Mouse (Mus musculus): ENCODE results near the gene P4ha2. TPM values are rescaled to one million over a fixed set of nuclear protein-coding genes. Genes with fewer than 3 reads are reported as not detected.

Gene P4ha2
- polyA plus RNA-seq, 2 experiments: 1.7 to 1.8 TPM

DNA sequence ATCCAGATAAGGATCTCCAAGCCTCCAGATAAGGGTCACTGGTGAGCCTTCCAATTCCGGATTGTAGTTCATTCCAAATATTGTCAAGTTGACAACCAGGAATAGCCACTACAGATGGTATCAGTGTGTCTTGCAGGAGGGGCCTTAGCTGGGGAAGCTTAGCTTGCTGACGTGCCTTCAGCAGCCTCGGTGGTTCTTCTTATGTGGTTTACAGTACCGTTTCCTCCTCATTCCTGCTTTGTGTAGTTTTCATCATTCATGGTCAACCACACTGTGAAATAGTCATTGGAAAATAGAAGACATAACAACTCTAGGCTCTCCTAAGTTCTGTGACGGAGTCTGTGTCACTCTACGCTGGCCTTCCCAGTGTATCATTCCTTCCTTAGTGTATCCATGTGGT, 5.1 kb downstream of the P4ha2 start:
- peaks cover 22% of the 10 kb centered on the region for H3K27me3 ChIP-seq (ENCODE audit: control insufficient read depth, insufficient read depth, low read length)
- DNase-seq (ENCODE audit: low read depth in 3 of 3, low spot score in 3 of 3) (no peak), ATAC-seq (ENCODE audit: insufficient read depth) (no peak)
- no peaks in the 10 kb centered on the region for H3K9me3 ChIP-seq (ENCODE audit: control insufficient read depth, low read length)
- TF ChIP-seq EP300 (IDR thresholded peaks at IDR 0.05; ENCODE audit: low read depth) (no peak), CTCF (IDR thresholded peaks at IDR 0.05; ENCODE audit: low read depth) (no peak)
- no peak overlapping the region for H3K9ac ChIP-seq (replicated peaks)
- no peak overlapping the region for H3K4me3 ChIP-seq (ENCODE audit: insufficient read depth in 1 of 2, low read depth in 2 of 2, low read length in 2 of 2)
- H3K4me1 ChIP-seq (replicated peaks; ENCODE audit: control insufficient read depth in 2 of 2, insufficient read depth in 2 of 2, low read length in 1 of 2): peaks cover 0 to 4% of the 10 kb centered on the region in 2 experiments; a peak in 2 of 4 replicates
- H3K4me2 ChIP-seq (ENCODE audit: low read depth): no peak overlapping the region
- H3K27ac ChIP-seq: no peak overlapping the region
- WGBS (ENCODE audit: insufficient replicate concordance): 50% methylated on average over 6 of the region's 6 CpGs
- no peaks in the 10 kb centered on the region for H3K36me3 ChIP-seq (replicated peaks; ENCODE audit: control insufficient read depth, insufficient read depth, low read depth)

DNA sequence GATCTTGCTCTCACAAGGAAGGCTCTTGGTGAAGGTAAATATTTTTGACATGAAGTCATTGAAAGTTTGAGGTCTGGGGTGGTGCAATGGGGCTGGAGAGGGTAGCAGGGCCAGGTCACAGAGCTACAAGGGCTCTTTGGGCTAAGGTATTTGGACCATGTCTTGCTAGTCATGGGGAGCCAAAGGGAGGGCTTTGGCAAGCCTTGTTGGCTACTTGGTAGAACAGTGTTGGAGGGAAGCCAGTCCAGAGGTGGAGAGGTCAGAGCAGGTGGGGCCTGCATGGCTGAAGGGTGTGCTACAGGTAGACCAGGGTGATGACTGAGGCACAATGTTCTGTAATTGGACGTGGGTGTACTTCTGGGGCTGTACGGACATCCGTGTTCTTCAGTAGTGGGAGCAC, 6.8 kb downstream of the P4ha2 start:
- no peak for DNase-seq (ENCODE audit: low read depth in 3 of 3, low spot score in 3 of 3)
- no peak for ATAC-seq (ENCODE audit: insufficient read depth)
- 0 out of 4 replicates have a peak, but pooled peaks cover 0 to 1% of the 10 kb centered on the region in 2 experiments for H3K4me1 ChIP-seq (replicated peaks; ENCODE audit: control insufficient read depth in 2 of 2, insufficient read depth in 2 of 2, low read length in 1 of 2)
- no peak overlapping the region for H3K9ac ChIP-seq (replicated peaks)
- H3K4me2 ChIP-seq (ENCODE audit: low read depth): no peak overlapping the region
- H3K4me3 ChIP-seq (ENCODE audit: insufficient read depth in 1 of 2, low read depth in 2 of 2, low read length in 2 of 2): no peak overlapping the region
- H3K9me3 ChIP-seq (ENCODE audit: control insufficient read depth, low read length): no peaks in the 10 kb centered on the region
- no peaks in the 10 kb centered on the region for H3K36me3 ChIP-seq (replicated peaks; ENCODE audit: control insufficient read depth, insufficient read depth, low read depth)
- 70% methylated on average over 3 of the region's 3 CpGs for WGBS (ENCODE audit: insufficient replicate concordance)
- H3K27ac ChIP-seq: no peak overlapping the region
- TF ChIP-seq CTCF (IDR thresholded peaks at IDR 0.05; ENCODE audit: low read depth) (no peak), EP300 (IDR thresholded peaks at IDR 0.05; ENCODE audit: low read depth) (no peak)
- H3K27me3 ChIP-seq (ENCODE audit: control insufficient read depth, insufficient read depth, low read length): peaks cover 6% of the 10 kb centered on the region

DNA sequence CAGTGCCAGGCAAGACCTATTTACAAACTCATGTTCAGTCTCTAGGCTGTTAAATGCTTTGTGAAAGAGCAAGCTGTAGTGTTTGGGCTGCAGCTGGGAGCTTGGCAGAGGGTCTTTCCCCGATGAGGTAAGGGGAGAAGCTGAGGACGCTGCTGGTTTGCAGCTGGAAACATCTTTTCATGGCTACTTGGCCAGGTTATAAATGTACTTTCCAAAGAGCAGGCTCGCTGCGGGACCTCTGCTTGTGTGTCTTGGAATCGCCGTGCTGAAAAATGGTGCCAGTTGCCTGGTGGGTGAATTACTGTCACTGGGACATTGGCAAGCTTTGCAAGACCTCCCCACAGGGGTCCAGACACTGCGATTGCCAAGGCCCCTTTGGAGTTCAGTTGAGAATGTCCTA, 7.3 kb downstream of the P4ha2 start:
- peaks cover 0 to 1% of the 10 kb centered on the region in 2 experiments; a peak in 1 of 4 replicates for H3K4me1 ChIP-seq (replicated peaks; ENCODE audit: control insufficient read depth in 2 of 2, insufficient read depth in 2 of 2, low read length in 1 of 2)
- H3K9ac ChIP-seq (replicated peaks): no peak overlapping the region
- no peaks in the 10 kb centered on the region for H3K9me3 ChIP-seq (ENCODE audit: control insufficient read depth, low read length)
- DNase-seq (ENCODE audit: low read depth in 3 of 3, low spot score in 3 of 3) (no peak), ATAC-seq (ENCODE audit: insufficient read depth) (no peak)
- no peak overlapping the region for H3K4me3 ChIP-seq (ENCODE audit: insufficient read depth in 1 of 2, low read depth in 2 of 2, low read length in 2 of 2)
- H3K4me2 ChIP-seq (ENCODE audit: low read depth): no peak overlapping the region
- 69% methylated on average over 7 of the region's 7 CpGs for WGBS (ENCODE audit: insufficient replicate concordance)
- TF ChIP-seq EP300 (IDR thresholded peaks at IDR 0.05; ENCODE audit: low read depth) (no peak), CTCF (IDR thresholded peaks at IDR 0.05; ENCODE audit: low read depth) (no peak)
- no peak overlapping the region for H3K27ac ChIP-seq
- H3K36me3 ChIP-seq (replicated peaks; ENCODE audit: control insufficient read depth, insufficient read depth, low read depth): no peaks in the 10 kb centered on the region
- H3K27me3 ChIP-seq (ENCODE audit: control insufficient read depth, insufficient read depth, low read length): peaks cover under 1% of the 10 kb centered on the region; the same call in 1 of the 2 replicates

DNA sequence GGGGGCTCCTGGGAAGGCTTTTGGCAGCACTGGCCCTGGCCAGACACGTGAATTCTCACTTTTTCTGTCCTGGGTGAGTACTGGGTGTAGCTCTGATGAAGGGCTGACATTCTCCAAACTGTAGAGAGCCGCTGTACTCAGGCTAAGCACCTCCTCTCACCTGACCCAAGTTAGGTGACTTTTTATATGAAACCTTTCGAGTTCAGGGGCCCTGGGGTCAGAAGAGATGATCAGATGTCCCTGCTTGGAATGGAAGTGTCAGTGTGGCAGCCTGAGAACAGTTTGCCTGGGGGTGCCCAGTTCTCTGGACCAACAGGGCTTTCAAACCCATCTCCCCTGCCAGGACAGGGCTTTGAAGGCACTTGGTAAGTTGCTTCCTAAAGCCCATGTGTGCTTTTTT, 8.2 kb downstream of the P4ha2 start:
- no peak for ATAC-seq (ENCODE audit: insufficient read depth)
- Histone ChIP-seq H3K27me3 (ENCODE audit: control insufficient read depth, insufficient read depth, low read length) (no peaks in the 10 kb centered on the region), H3K4me1 (replicated peaks; ENCODE audit: control insufficient read depth in 2 of 2, insufficient read depth in 2 of 2, low read length in 1 of 2) (peaks cover 0 to 4% of the 10 kb centered on the region in 2 experiments; a peak in 2 of 4 replicates), H3K4me2 (ENCODE audit: low read depth) (no peak overlapping the region), H3K9me3 (ENCODE audit: control insufficient read depth, low read length) (no peaks in the 10 kb centered on the region), H3K36me3 (replicated peaks; ENCODE audit: control insufficient read depth, insufficient read depth, low read depth) (no peaks in the 10 kb centered on the region), H3K4me3 (ENCODE audit: insufficient read depth in 1 of 2, low read depth in 2 of 2, low read length in 2 of 2) (no peak overlapping the region), H3K27ac (no peak overlapping the region), H3K9ac (replicated peaks) (no peak overlapping the region)
- 39% methylated on average over 3 of the region's 3 CpGs for WGBS (ENCODE audit: insufficient replicate concordance)
- no peak for DNase-seq (ENCODE audit: low read depth in 3 of 3, low spot score in 3 of 3)
- TF ChIP-seq EP300 (IDR thresholded peaks at IDR 0.05; ENCODE audit: low read depth) (no peak), CTCF (IDR thresholded peaks at IDR 0.05; ENCODE audit: low read depth) (no peak)

DNA sequence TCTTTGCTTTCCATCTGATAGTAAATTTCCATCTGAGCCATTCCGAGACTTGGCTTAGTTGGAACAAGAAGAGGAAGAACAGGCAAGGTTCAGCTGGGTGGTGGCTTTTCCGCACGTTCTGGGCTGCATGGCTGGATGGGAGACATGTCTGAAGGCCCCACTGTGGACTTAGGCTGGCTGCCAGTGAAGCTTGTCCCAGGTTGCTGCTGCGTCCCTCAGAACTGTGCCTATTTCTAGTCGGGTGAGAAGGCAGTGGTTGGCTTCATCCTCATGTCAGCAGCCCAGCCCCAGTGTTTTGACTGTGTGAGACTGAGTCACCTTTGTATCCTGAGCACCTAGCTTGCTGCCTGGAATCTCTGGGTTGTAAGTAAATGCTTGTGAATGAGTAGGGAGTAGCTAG, 9.0 kb downstream of the P4ha2 start:
- Histone ChIP-seq H3K36me3 (replicated peaks; ENCODE audit: control insufficient read depth, insufficient read depth, low read depth) (no peaks in the 10 kb centered on the region), H3K4me1 (replicated peaks; ENCODE audit: control insufficient read depth in 2 of 2, insufficient read depth in 2 of 2, low read length in 1 of 2) (peaks cover 0 to 4% of the 10 kb centered on the region in 2 experiments; a peak in 2 of 4 replicates), H3K4me3 (ENCODE audit: insufficient read depth in 1 of 2, low read depth in 2 of 2, low read length in 2 of 2) (no peak overlapping the region), H3K27ac (no peak overlapping the region), H3K9me3 (ENCODE audit: control insufficient read depth, low read length) (no peaks in the 10 kb centered on the region), H3K9ac (replicated peaks) (no peak overlapping the region), H3K4me2 (ENCODE audit: low read depth) (no peak overlapping the region), H3K27me3 (ENCODE audit: control insufficient read depth, insufficient read depth, low read length) (no peaks in the 10 kb centered on the region)
- no peak for TF ChIP-seq CTCF (IDR thresholded peaks at IDR 0.05; ENCODE audit: low read depth)
- TF ChIP-seq EP300 (IDR thresholded peaks at IDR 0.05; ENCODE audit: low read depth): no peak
- ATAC-seq (ENCODE audit: insufficient read depth) (no peak), DNase-seq (ENCODE audit: low read depth in 3 of 3, low spot score in 3 of 3) (no peak)
- WGBS (ENCODE audit: insufficient replicate concordance): 64% methylated on average over 5 of the region's 5 CpGs
